Comparison of ENCODE assay signal across 10 mouse cellular contexts in the genomic region with DNA sequence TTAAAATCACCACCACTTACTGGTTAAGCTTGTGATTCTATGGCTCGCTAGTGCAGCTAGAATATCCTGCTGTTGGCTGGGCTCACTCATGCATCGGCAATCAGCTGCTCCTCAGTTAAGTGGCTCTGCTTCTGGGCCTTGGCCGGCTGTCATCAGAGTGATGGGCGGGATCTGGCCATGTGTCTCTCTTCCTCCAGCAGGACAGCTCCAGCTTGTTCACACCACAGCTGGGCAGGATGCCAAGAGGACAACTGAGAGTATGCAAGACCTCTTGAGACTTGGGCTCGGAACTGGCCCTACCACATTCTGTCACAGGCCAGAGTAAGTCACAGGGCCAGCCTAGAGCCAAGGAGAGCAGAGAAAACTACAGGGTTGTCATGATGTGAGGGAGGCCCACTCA. TPM values are rescaled to one million over a fixed set of nuclear protein-coding genes. Genes with fewer than 3 reads are reported as not detected.
DNase-seq lines count a peak whose midpoint lies in the region; ATAC-seq lines count a peak whose summit lies in the region.
"Had no signal": no experiment of that assay in that cellular context is flagged by ENCODE, and none has a peak within 500 bp of the region (broad histone marks: within the 10 kb centered on the region; RNA-seq: fewer than 3 reads in every experiment).

No protein-coding gene starts in this region.

- peaks cover 41% of the 10 kb centered on the region for H3K4me1 ChIP-seq in hindbrain, embryonic 14.5 days (replicated peaks; ENCODE audit: control insufficient read depth, insufficient read depth, low read length)

- peak; percentile 45 for DNase-seq in ovary, postnatal 36 days (ENCODE audit: low spot score)
- DNase-seq in ovary, postnatal 10 days (ENCODE audit: low spot score), result no peak
- peak; percentile 77 for DNase-seq in gastrocnemius, postnatal 10 days
- peak; percentile 58 for DNase-seq in hindbrain, embryonic 14.5 days (ENCODE audit: low spot score)
- DNase-seq in lung, postnatal 14 days, result peak; percentile 94
- no peak for DNase-seq in thymus, postnatal 4 days
- DNase-seq in cerebellum, adult 9-11 months, result no peak
- DNase-seq in layer of hippocampus, postnatal 36 days, result no peak

- no peak for ATAC-seq in hindbrain, embryonic 14.5 days (ENCODE audit: low FRiP score)
- ATAC-seq: Patski had no signal

- H3K9ac ChIP-seq in hindbrain, embryonic 14.5 days, result no peak overlapping the region
- H3K9ac ChIP-seq: neural tube, embryonic 12.5 days had no signal

- no peaks in the 10 kb centered on the region for H3K27me3 ChIP-seq in hindbrain, embryonic 14.5 days (ENCODE audit: control insufficient read depth, insufficient read depth, low read length)
- H3K27me3 ChIP-seq: neural tube, embryonic 12.5 days; Patski had no signal

- H3K36me3 ChIP-seq in hindbrain, embryonic 14.5 days (replicated peaks; ENCODE audit: control insufficient read depth, insufficient read depth), result no peaks in the 10 kb centered on the region
- H3K36me3 ChIP-seq: neural tube, embryonic 12.5 days had no signal

- H3K4me2 ChIP-seq in hindbrain, embryonic 14.5 days (replicated peaks), result no peak overlapping the region
- H3K4me2 ChIP-seq: neural tube, embryonic 12.5 days had no signal

- H3K27ac ChIP-seq in hindbrain, embryonic 14.5 days, result 0 out of 2 replicates have a peak overlapping the region, but pooled peaks have one; percentile 43

- H3K9me3 ChIP-seq in hindbrain, embryonic 14.5 days (ENCODE audit: control insufficient read depth, low read length), result no peaks in the 10 kb centered on the region
- H3K9me3 ChIP-seq: neural tube, embryonic 12.5 days had no signal

- WGBS in hindbrain, embryonic 14.5 days, result 32% methylated on average over 5 of the region's 5 CpGs

- H3K4me3 ChIP-seq in hindbrain, embryonic 14.5 days (replicated peaks; ENCODE audit: low read length), result no peak overlapping the region
- H3K4me3 ChIP-seq: neural tube, embryonic 12.5 days had no signal

RNA-seq across cellular contexts. Expression of gene Foxo6, which starts 39.7 kb away (rescaled TPM):
- total RNA-seq in gastrocnemius, postnatal 10 days (2021), result 10 to 100 TPM; 11.9 to 12.5 TPM
- 1.0 and 1.4 TPM in 2 replicates for polyA plus RNA-seq in hindbrain, embryonic 14.5 days (2014; fragmentation: Nextera tagmentation; extraction: Ambion mirVana)
- 10 to 100 TPM; 37.1 to 38.6 TPM for total RNA-seq in layer of hippocampus, postnatal 36 days (2021)

Comparison
In these comparisons a context has a peak if more than half of its experiments do, and no peak if none do; other contexts are left out.
1. DNase-seq: peak in ovary, postnatal 36 days (single experiment), gastrocnemius, postnatal 10 days (single experiment), hindbrain, embryonic 14.5 days (single experiment) and lung, postnatal 14 days (single experiment); none in ovary, postnatal 10 days (single experiment), thymus, postnatal 4 days (single experiment), cerebellum, adult 9-11 months (single experiment) and layer of hippocampus, postnatal 36 days (0 of 2).